Mouse (Mus musculus) frontal cortex, postnatal 25 days (tissue): ENCODE data around the gene S100a10.

Experiments
- DNase-seq, 2 experiments: peaks; one replicate each; pipeline ENCODE4 v3.0.0; 2022; ENCODE audit warnings: low spot score in 2 of 2

S100a10 gene

DNA sequence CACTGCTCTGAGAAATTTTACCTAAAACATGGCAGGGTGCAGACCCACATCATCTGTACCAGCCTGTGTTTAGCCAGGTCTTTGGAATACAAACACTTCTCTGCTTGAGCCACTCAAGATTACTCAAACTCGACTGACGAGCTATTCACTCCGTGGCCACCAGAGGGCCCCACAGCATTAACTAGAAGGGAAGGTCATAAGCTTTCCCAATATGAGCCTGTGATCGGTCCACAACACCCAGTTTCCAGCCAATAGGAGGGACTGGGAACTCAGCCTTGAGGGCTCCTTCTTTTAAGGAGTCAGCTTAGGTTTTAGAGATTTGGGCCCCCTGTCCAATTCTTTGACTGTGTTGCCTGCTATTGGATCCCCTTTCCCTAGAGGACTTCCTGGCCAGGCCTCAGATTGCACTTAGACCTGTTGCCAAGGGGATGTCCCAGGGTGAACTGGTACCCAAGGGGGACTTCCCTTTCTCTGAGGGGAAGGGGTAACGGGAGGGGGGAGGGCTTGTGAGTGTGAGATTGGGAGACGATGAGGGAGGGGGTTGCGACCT is 7.7 kb upstream of the S100a10 start:
- peak; percentile 83 for DNase-seq

DNA sequence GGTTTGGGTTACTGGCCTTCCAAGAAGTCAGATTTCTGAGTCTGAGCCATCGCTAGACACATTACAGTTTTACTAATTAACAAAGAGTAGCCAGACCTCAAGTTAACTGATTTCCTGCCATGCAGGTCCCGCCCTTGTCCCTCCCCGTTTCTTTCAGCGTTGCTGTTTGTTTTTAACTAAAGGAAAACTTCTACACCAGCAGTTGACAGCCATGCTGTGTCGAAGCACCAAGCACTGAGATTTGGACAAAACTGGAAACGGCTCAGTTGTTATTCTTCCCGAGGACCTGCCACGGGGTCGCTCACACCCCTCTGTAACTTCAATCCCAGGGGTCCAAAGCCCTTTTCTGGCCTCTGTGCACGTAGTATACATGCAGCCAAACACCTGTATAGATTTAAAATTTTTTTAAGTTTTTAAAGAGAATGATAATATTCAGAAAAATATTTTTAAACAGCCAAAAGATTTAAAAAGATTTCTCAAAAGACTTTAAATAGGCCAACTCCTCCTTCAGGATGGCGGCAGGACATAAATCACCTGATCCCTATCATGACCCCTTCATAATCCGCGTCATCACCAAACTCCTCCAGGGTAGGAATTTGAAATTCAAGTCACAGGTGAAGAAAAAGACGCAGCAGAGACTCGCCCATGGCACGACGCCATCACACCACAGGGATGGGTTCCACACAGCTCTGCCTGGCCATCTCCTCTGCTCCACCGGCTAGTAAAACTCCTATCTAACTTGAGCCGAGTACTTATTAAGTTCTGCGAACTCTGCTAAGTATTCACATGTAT is 6.9 kb upstream of the S100a10 start:
- no peak for DNase-seq

DNA sequence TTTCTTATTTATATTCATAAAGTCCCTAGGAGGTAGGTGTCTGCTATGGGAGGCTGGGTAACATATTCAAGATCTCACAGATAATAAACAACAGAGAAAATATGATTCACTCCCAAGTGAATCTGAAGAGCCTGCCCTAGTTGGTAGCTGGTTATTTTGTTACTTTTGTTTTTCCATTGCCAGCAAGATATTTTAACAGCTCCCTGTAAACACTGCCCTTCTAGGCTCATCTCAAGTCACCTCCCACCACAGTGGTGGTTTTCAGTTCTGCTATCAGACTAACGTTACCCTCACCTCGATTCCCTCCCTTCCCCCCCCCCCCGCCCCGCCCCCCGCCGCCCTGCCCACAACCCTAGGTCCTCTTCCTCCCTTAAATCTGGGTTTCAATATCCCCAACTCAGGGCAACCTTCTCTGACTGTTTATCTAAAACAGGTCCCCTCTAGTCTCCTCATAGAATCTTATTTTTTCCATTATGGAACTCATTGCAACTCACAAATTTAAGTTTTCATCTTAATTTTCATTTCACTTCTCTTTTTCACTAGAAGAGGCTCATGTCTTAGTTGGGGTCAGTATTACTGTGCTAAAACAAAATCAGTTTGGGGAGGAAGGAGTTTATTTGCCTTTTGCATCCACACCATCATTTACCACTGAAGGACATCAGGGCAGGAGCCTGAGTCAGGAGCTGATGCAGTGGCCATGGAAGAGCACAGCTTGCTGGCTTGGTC is 6.2 kb upstream of the S100a10 start:
- DNase-seq = no peak

DNA sequence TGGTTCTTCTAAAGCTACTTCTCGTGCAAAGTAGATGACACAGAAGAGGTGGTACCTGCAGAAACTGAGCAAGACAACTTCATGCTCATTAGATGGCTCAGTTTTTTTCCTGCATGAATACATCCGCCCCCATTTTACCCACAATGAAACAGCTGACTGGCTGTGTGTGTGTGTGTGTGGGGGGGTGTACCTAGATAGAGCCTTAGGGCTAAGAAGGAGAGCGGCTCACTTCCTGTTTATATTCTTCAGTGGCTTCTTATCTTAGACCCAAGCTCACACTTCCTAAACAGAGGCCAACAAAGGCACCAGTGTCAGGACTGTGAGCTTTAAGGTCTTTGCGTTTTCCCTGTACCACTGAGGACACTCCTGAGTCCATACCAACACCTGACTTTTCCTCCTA is 4.9 kb upstream of the S100a10 start:
- no peak for DNase-seq

DNA sequence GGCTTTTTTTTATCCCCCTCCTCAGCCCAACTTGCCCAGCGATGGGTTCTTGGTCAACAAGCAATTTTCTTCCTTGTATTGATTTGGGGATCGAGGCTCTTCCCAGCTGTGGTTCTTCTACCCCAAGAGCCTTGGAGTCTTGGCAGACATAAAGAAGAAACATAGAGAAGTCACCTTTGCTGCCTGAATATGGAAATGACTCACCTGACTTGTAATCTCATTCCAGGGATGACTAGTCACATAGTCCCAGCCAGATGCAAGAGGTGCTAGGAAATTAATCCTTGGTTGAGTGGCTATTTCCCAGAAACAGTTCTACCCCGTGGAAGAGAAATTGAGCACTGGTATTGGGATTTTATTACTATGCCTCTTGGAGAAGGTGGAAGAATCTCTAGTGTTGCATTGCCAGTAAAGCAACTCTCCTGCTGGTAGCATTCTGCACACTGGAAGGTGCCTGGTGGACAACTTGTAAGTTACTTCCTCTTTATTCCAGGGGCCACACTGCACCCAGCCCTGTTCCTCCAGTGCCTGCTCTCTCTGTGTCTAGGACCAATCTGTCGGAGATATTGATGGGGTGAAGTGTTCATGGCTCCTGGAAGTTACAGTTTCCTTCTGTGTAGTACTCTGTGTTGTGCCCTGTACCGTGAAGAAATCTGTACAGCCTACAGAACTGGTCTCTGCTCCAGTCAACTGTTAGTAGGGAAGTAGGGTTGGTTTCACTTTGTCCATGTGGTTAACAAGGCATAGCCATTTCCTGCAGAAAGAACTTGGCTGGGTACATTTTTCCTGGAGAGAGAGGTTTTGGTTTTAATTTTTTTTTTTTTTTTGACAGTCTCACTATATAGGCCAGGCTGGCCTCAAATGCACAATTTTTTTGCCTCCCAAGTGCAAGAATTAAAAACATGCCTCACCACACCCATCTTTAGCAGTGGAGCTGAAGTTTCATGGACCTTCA is 2.7 kb upstream of the S100a10 start:
- DNase-seq = no peak

DNA sequence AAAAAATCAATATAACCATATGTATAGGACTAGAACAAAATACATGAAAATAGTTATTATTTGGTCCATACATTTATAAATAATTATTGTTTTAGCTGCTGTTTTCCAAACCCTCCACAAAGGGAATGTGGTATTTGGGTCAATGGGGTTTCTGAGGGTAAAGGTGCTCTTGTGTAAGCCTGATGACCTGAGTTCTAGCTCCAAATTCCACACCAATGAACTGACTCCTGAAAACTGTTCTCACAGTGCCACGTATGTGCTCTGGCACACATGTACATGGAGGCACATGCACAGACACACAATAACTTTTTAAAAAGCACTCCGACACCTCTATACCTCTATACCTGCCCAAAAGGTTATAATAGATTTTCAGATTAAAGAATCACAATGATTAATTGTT is 1.6 kb upstream of the S100a10 start:
- no peak for DNase-seq

DNA sequence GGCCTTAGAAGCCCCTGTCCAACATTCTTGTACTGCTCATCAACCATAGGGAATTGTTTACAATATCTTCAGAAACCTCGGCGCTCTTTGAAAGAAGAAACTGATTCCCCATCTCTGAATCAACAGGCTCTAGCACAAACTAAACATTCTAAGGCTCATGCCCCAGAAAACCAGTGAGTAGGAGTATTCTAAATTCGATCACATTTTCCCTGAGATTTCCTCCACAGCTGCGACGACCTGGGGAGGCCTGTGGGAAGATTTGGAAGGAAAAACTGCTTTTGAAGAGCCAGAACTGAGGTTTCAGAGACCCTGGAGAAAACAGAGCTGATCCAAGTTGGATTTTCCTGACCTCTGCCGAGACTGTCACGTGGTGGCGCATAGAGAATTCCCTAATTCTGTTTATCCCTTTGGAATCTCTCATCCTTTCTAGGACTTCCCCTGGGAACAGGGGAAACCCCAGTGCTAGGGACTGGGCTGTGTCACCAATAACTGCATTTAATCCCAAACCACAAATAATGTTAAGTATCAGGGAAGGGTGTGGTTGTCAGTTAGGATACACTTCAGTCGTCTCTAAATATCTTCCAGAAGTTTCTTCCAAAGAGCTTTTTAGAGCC is 1.0 kb upstream of the S100a10 start:
- no peak for DNase-seq

DNA sequence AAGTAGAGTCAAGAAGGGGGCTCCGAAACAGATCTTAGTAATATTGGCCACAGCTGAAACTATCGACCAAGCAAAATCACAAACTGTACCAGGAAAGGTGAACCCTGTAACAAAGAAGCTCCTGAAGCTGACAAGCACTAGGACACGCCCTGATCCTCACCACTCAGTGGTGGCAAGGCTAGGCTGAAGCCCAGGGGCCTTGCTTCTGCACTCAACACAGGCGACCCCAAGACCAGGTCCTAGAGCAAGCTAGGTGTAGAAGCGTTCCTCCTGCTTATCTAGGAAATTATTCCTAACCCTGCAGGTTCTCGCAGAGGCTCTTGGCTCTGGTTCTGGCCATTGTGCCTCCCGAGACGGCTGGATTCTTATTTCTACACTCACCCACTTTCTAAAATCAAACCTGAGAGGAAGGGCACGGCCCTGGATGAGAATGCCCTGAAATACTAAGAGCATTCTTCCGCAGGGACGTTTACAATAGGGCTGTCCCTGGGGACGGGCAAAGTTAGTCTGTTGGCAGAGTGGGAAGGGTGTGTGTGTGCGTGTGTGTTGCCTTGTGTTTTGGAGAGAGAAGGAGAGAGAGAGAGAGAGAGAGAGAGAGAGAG is 400 bp upstream of the S100a10 start:
- DNase-seq = no peak

DNA sequence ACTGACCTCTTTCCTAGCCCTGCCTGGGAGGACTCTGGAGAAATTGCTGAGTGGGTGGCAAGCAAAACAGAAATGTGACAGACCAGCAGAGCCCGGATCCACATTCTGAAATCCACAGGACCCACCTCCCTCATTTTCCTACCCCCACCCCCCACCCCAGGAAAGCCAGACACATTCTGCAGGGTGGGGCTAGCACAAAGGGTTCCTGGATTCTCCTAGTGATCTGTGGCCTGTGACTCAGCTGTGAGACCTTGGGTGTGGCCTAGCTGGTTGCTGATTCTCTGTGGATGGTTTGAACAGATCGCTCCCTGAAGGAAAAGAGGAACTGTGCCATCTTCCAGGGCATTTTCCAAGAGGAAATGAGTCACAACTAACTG is 986 bp downstream of the S100a10 start:
- DNase-seq = no peak

DNA sequence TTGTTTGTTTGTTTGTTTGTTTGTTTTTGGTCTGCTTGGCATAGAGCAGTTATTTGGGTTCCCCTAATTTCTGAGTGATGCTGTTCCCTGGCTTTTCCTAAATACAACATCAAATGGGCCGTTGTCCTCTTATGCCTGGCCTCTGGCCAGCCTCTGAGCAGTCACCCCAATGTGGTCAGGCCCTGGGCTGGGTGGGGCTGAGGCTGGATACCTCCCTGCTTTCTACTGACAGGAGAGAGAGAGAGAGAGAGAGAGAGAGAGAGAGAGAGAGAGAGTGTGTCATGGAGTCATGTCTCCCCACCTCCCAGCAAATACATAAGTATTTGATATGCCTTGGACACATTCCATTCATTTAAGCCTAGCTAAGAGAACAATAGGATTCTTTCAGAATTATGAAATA is 1.7 kb downstream of the S100a10 start:
- no peak for DNase-seq

DNA sequence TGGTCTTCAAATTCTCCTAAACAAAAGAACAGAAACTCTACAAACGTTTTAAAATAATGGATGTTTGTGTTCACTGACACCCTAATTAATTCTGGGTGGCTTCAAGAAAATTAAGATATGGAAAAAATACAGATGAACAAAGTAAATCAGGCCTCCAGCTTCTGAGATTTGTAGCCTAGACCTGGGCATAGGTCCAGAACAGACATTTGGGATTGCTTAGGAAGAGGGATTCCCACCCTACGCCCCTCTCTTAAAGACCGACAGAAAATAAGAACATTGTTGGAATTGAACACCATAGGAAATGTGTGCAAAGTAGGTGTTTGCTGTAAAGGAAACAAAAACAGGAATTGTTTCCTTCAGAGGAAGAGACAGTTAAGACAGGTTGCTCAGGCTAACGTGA is 2.6 kb downstream of the S100a10 start:
- DNase-seq = no peak

DNA sequence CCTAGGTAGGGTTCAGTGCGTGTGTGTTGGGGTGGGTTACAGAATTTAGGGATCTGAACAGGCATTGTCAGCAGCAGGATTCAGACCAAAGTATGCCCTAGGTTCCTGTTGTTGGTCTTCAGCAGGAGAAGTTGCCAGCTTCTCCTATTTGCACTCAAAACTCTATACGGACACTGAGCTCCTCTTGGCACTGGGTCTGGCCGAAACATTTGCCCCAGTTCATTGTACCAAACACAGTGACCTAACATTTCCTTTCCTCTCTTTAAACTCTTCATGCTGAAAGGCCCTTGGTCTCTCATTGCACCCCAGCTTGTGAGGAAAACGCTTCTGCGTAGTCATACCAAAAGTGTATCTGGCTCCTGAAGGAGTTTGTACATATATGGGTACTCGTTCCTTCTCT is 5.1 kb downstream of the S100a10 start:
- no peak for DNase-seq

DNA sequence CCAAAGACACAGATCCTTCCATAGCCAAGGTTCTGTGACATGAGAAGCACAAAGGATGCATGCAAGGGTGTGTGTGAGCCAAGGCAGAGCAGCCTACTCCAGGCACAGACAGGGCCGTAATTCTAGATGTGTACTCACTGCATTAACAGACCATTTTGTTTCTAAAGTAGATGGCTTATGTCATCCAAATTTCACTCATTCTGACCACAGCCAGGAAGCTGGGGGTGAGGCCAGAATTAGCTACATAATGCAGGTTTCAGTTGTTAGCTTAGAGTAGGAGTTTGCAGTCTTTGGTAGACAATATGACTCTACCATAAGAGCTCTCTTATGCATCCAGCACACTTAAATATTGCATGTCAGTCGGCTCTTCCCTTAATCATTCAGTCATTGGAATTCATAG is 7.5 kb downstream of the S100a10 start:
- no peak for DNase-seq

DNA sequence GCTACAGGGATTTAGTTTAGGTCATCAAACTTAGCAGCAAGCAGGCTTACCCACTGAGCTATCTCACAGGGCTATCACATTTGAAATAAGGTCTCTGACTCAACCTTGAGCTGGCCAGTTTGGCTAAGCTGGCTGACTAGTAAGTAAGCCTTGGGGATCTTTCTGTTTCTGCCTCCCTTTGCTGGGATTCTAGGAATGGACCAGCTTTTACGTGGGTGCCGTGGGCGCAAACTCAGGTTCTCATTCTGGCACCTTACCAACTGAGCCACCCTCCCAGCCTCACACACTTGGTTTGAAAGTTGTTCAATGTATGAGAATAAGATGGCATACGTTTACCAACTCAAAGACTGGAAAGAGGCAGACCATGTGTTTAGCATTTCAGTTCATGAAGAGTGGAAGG is 8.3 kb downstream of the S100a10 start:
- DNase-seq = no peak

DNA sequence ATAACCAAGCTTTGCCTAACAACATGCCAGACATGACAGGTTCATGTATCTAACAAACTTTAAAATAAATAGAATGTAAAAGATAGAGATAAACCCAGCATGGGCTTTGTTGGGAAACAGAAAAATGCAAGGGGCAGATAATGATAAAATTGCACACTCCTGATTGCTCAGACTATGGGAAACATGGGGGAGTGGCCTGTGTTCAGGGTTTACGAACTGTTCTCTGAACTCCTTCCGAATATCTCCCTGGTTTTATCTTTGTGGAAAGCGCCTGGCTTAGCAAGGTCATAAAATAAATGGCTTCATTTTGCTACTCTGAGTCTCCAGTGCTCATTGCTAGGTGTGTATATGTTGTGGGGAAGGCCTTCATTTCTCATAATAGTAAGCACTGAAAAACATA is 12.0 kb downstream of the S100a10 start:
- no peak for DNase-seq

DNA sequence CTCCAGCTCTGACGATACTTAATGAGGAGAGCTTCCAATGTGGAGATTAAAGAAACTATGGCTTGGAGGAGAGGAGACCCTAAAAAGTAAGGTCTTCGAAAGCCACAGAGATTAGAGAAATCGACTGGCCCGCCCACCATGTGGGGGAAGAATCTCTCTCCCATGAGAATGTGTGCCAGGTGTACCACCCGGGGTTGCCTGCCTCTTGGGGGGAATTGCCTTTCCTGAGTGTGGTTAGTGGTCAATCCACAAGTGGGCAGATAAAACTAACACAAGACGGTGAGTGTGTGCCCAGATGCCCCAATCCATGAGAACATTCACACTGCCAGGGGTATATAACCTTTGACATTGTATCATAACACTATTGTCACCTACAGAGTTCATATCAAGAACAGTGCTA is 12.8 kb downstream of the S100a10 start:
- no peak for DNase-seq

DNA sequence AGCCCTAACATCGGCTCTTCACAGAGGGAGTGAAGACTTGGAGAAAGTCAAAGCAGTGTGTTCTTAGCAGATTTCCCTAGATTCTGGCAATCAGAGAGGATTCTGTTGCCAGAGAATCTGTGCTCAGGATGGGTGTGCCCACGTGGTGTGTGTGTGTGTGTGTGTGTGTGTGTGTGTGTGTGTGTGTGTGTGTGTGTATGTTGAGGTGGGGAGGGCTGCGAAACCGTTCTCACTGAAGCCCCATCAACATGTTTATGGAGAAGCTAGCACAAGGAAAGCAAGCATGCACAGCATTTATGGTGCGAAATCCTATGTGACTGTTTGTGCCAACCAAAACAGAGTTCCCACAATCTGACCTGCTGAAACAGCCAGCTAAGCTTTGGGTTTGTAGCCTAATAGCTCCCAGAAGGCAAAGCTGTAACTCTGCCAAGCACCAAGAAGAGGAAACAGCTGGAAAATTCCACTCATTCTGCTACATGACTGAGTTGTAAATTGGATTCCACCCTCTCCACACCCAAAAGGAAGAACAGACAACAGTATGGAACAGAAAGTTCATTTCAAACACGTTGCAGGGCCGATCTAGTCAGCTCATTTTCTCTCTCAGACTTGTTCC is 13.7 kb downstream of the S100a10 start:
- peak in 1 of 2 experiments; percentile 14 for DNase-seq

DNA sequence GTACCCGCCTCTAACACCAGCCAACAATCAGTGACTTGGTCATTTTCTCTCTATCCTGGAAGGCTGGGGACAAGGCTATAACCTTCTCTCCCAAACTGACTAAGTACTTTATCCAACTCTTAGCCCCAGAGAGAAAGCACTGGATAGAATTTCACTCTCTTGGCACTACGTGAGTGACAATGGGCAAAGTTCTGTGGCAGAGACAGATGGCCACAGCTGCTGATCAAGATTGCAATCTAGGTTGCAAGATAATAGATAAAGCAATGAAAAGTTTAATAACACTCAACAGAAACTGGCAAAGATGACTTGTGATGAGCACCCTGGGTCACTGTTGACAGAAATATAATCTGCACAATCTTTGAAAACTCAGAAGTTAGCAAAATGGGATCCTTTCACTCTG is 14.2 kb downstream of the S100a10 start:
- DNase-seq = no peak

DNA sequence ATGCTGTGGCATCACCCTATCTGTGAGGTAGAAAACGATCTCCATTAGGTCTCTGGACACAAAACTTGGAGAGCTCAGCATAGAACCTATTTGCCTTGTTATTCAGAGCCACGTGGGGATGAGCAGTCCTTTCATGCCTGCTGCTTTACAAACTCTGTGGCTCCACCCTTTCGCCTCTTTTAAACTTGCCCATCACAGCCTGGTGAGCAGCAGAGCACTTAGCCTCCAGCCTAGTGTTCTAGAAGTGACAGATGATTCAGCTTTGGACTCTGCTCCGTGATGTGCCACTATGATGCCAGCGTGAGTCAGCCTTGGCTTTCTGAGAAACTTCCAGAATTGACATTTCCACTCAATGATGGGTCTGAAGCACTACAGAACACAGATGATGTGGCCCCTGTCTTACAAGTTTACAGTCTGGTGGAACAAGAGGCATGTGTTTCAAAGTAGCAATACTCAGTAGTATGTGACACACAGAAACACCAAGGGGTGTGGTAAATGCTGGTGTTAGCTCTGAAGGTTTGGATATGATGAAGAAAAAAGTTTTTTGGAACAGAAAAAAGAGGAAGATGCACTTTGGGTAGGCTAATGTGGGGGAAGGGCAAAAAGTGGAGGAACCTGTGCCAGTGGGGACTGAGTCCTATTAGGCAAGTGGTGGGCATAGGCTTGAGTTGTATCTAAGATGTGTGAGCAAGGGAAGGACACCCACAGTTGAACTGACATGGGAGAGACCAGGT is 17.3 kb downstream of the S100a10 start:
- no peak for DNase-seq
